Mouse (Mus musculus) lung, embryonic 14.5 days (tissue): ENCODE data around the gene Slc26a9. TPM values are rescaled to one million over a fixed set of nuclear protein-coding genes. Genes with fewer than 3 reads are reported as not detected.

ENCODE experiments used
- ATAC-seq: fragments of 200-750 bp; cut with Nextera tagmentation; 2 replicates; pipeline ENCODE4 v1.8.0; 2017; ENCODE audit warnings: mild to moderate bottlenecking, moderate TSS enrichment, moderate library complexity; ENCODE audit not compliant: insufficient read depth
- DNase-seq: peaks from one replicate; pipeline ENCODE4 v3.0.0-alpha.2; 2015
- H3K27ac ChIP-seq: fragments of 300-500 bp; sonication (generic); 2 replicates; pipeline ENCODE4 v1.5.1; 2014; ENCODE audit warnings: low read depth, mild to moderate bottlenecking, moderate library complexity
- H3K27me3 ChIP-seq: fragments of 300-500 bp; sonication (generic); 2 replicates; pipeline ENCODE4 v1.6.1; 2014; ENCODE audit warnings: low read length, control low read depth; ENCODE audit not compliant: insufficient read depth
- H3K36me3 ChIP-seq: fragments of 300-500 bp; sonication (generic); 2 replicates; pipeline ENCODE4 v1.6.1; 2014; ENCODE audit warnings: control low read depth; ENCODE audit not compliant: insufficient read depth
- H3K4me1 ChIP-seq: fragments of 300-500 bp; sonication (generic); 2 replicates; pipeline ENCODE4 v1.6.1; 2014; ENCODE audit warnings: antibody characterized with exemption, control low read depth; ENCODE audit not compliant: insufficient read depth
- H3K4me2 ChIP-seq: fragments of 300-500 bp; sonication (generic); 2 replicates; pipeline ENCODE4 v1.6.1; 2014; ENCODE audit warnings: mild to moderate bottlenecking
- H3K4me3 ChIP-seq: fragments of 300-500 bp; sonication (generic); 2 replicates; pipeline ENCODE4 v1.5.1; 2014; ENCODE audit warnings: low read depth, low read length
- H3K9ac ChIP-seq: fragments of 300-500 bp; sonication (generic); 2 replicates; pipeline ENCODE4 v1.6.1; 2014
- H3K9me3 ChIP-seq: fragments of 300-500 bp; sonication (generic); 2 replicates; pipeline ENCODE4 v1.6.1; 2016; ENCODE audit warnings: low read depth, low read length, control low read depth
- CTCF ChIP-seq: IDR thresholded peaks from 2 replicates; pipeline ENCODE4 v1.5.1; 2016; ENCODE audit warnings: antibody characterized with exemption, low read depth
- WGBS: fragments of 180-500 bp; shearing (Covaris S2); extraction: QIAGEN DNeasy Blood & Tissue Kit; methylation state at CpG from one replicate; pipeline ENCODE4 v1.1.7; 2014; 5-methylcytosine and 5-hydroxymethylcytosine counted together
- polyA plus RNA-seq: library from polyadenylated mRNA; unstranded; fragments of >200 nt; fragmentation: Nextera tagmentation; extraction: Ambion mirVana; gene quantifications from 2 replicates; pipeline ENCODE4 v1.2.1, GENCODE M21; 2014

Gene Slc26a9
- polyA plus RNA-seq, 1 experiment from 2014 or later, result 4.7 TPM

GRCm38 (mm10) chr1:131758796-131759195 lies 15.0 kb downstream of the Slc26a9 start:
- Histone ChIP-seq H3K9ac (no peak overlapping the region), H3K27me3 (no peaks in the 10 kb centered on the region), H3K4me3 (no peak overlapping the region), H3K27ac (no peak overlapping the region), H3K36me3 (no peaks in the 10 kb centered on the region), H3K9me3 (no peaks in the 10 kb centered on the region), H3K4me2 (no peak overlapping the region), H3K4me1 (no peaks in the 10 kb centered on the region; the same call in 1 of the 2 replicates)
- DNase-seq (no peak), ATAC-seq (no peak)
- 58% methylated on average over 7 of the region's 7 CpGs for WGBS
- TF ChIP-seq CTCF, result no peak

GRCm38 (mm10) chr1:131759667-131760427 lies 16.0 kb downstream of the Slc26a9 start:
- no peak overlapping the region; the same call in 1 of the 2 replicates for H3K27ac ChIP-seq
- no peaks in the 10 kb centered on the region for H3K36me3 ChIP-seq
- 58% methylated on average over 9 of the region's 9 CpGs for WGBS
- H3K9ac ChIP-seq, result no peak overlapping the region
- ATAC-seq (no peak), DNase-seq (no peak)
- no peak for TF ChIP-seq CTCF
- no peak overlapping the region for H3K4me3 ChIP-seq
- H3K27me3 ChIP-seq, result no peaks in the 10 kb centered on the region
- no peak overlapping the region for H3K4me2 ChIP-seq
- H3K4me1 ChIP-seq, result no peaks in the 10 kb centered on the region; the same call in 1 of the 2 replicates
- H3K9me3 ChIP-seq, result no peaks in the 10 kb centered on the region

- Histone ChIP-seq H3K4me2 (no peak overlapping the region), H3K9ac (no peak overlapping the region), H3K4me1 (no peaks in the 10 kb centered on the region; the same call in 1 of the 2 replicates), H3K4me3 (no peak overlapping the region), H3K9me3 (no peaks in the 10 kb centered on the region), H3K27ac (no peak overlapping the region; the same call in 1 of the 2 replicates), H3K36me3 (no peaks in the 10 kb centered on the region), H3K27me3 (no peaks in the 10 kb centered on the region)
- 80% methylated on average over 3 of the region's 3 CpGs for WGBS
- no peak for TF ChIP-seq CTCF
- no peak for ATAC-seq
- no peak for DNase-seq
Observed at GRCm38 (mm10) chr1:131760428-131760820, 16.6 kb downstream of the Slc26a9 start.

- Histone ChIP-seq H3K27me3 (no peaks in the 10 kb centered on the region), H3K36me3 (no peaks in the 10 kb centered on the region), H3K4me3 (no peak overlapping the region), H3K9ac (no peak overlapping the region), H3K9me3 (no peaks in the 10 kb centered on the region), H3K27ac (no peak overlapping the region), H3K4me2 (no peak overlapping the region), H3K4me1 (no peaks in the 10 kb centered on the region; the same call in 1 of the 2 replicates)
- WGBS, result 72% methylated on average over 13 of the region's 13 CpGs
- TF ChIP-seq CTCF, result no peak
- DNase-seq, result no peak
- ATAC-seq, result no peak
Observed at GRCm38 (mm10) chr1:131761079-131761831, 17.4 kb downstream of the Slc26a9 start.

- Histone ChIP-seq H3K4me2 (no peak overlapping the region), H3K9me3 (no peaks in the 10 kb centered on the region), H3K27me3 (no peaks in the 10 kb centered on the region), H3K4me1 (no peaks in the 10 kb centered on the region; the same call in 1 of the 2 replicates), H3K9ac (no peak overlapping the region), H3K27ac (no peak overlapping the region), H3K4me3 (no peak overlapping the region), H3K36me3 (no peaks in the 10 kb centered on the region)
- WGBS, result 42% methylated on average over 9 of the region's 9 CpGs
- ATAC-seq (no peak), DNase-seq (no peak)
- no peak for TF ChIP-seq CTCF
Observed at GRCm38 (mm10) chr1:131763683-131764082, 19.9 kb downstream of the Slc26a9 start.

GRCm38 (mm10) chr1:131764581-131765338 lies 20.9 kb downstream of the Slc26a9 start:
- H3K4me1 ChIP-seq, result no peaks in the 10 kb centered on the region
- ATAC-seq (peak; percentile 50; the same call in 1 of the 2 replicates), DNase-seq (peak; percentile 48)
- H3K9ac ChIP-seq, result no peak overlapping the region
- H3K27me3 ChIP-seq, result no peaks in the 10 kb centered on the region
- H3K9me3 ChIP-seq, result no peaks in the 10 kb centered on the region
- no peak overlapping the region for H3K27ac ChIP-seq
- no peak for TF ChIP-seq CTCF
- no peak overlapping the region for H3K4me3 ChIP-seq
- no peaks in the 10 kb centered on the region for H3K36me3 ChIP-seq
- 52% methylated on average over 8 of the region's 8 CpGs for WGBS
- no peak overlapping the region for H3K4me2 ChIP-seq
